Mouse (Mus musculus) E14TG2a.4 (cell line): ENCODE measurements around the gene Nprl3.

Source experiments
- H3K27me3 ChIP-seq: 2 replicates; pipeline ENCODE4 v1.6.1; 2014; ENCODE audit warnings: low read length, control low read depth; ENCODE audit not compliant: insufficient read depth
- H3K36me3 ChIP-seq: 2 replicates; pipeline ENCODE4 v1.6.1; 2014; ENCODE audit warnings: low read length, control low read depth; ENCODE audit not compliant: insufficient read depth
- H3K4me1 ChIP-seq: replicated peaks from 2 replicates; pipeline ENCODE4 v1.6.1; 2014; ENCODE audit warnings: low read depth, low read length, control low read depth
- H3K4me3 ChIP-seq: replicated peaks from 2 replicates; pipeline ENCODE4 v1.5.1; 2014; ENCODE audit warnings: mild to moderate bottlenecking, low read length
- H3K9me3 ChIP-seq: 2 replicates; pipeline ENCODE4 v1.6.1; 2014; ENCODE audit warnings: low read length, control low read depth
- CTCF ChIP-seq: conservative IDR thresholded peaks from 2 replicates; pipeline ENCODE4 v1.5.1; 2014; ENCODE audit warnings: low read length
- NANOG ChIP-seq: IDR thresholded peaks from 2 replicates; pipeline ENCODE4 v1.6.1; 2014; ENCODE audit warnings: borderline replicate concordance, low read length, mixed read lengths
- POU5F1 ChIP-seq: IDR thresholded peaks from 2 replicates; pipeline ENCODE4 v1.6.1; 2014; ENCODE audit warnings: low read length, borderline replicate concordance

The Nprl3 gene

DNA sequence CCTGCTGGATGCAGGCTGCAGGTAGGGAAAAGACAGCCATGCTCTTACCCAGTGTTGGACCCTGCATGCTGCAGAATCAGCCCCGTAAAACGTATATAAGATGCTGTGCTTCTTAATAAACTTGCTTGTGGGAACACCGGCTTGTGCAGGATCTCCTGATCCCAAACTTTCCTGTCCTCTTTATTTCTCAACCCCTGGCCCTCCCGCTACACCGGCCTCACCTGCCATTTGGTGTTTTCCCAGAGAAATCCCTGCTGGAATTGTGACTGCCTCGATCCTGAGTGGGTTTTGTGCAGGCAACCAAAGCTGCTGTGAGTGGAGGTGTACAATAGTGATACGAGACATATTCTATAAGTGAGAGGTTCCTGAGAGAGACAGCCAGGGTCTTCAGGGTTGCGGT is 83.0 kb downstream of the Nprl3 start:
- no peak for TF ChIP-seq CTCF
- TF ChIP-seq POU5F1: no peak
- TF ChIP-seq NANOG: no peak
- Histone ChIP-seq H3K36me3 (no peaks in the 10 kb centered on the region), H3K4me3 (no peak overlapping the region), H3K4me1 (peaks cover 4% of the 10 kb centered on the region), H3K9me3 (no peaks in the 10 kb centered on the region), H3K27me3 (0 out of 2 replicates have a peak, but pooled peaks cover 4% of the 10 kb centered on the region)

DNA sequence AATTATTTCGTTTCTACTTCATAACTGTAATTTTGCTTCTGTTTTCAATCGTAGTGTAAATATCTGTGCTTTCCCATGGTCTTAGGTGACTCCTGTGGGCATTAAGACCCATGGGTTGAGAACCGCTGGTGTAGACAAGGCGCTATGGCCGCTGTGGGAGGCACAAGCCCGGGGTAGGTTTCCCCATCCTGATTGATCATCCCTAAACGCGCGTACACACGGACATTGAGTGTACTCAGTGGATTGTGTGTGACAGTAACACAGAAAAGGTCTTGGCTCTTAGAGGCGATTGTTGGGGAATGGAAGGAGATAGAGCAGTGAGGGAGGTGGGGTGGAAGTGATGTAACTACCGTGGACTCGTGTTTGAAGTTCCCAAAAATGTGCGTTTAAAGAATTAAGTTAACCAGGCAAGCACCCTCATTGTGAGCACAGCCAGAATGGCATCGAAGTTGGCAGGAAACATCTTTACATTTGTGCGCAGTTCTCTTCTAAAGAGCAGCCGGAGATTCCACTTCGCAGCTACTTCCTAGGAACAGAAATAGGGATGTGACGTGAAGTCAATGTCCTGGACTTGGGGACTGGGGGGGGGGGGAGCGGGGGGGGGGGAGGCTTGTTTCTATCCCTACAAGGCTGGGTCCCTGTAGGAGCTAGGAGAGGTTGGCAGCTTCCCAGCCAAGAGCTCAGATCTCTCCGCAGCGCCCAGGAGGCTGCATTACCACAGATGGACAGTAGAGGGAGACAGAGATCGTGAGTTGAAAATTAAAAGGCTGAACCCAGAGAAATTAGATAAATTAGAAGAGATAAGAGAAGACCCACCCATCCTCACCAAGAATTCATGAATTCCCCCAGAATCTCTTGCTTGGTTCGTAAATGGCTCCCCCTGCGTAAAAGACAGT is 85.3 kb downstream of the Nprl3 start:
- 0 out of 2 replicates have a peak, but pooled peaks cover 4% of the 10 kb centered on the region for H3K27me3 ChIP-seq
- no peaks in the 10 kb centered on the region for H3K36me3 ChIP-seq
- H3K4me3 ChIP-seq: no peak overlapping the region
- H3K9me3 ChIP-seq: peaks cover 4% of the 10 kb centered on the region
- TF ChIP-seq POU5F1 (no peak), CTCF (peak; percentile 96)
- 0 out of 2 replicates have a peak, but pooled peaks cover 2% of the 10 kb centered on the region for H3K4me1 ChIP-seq

DNA sequence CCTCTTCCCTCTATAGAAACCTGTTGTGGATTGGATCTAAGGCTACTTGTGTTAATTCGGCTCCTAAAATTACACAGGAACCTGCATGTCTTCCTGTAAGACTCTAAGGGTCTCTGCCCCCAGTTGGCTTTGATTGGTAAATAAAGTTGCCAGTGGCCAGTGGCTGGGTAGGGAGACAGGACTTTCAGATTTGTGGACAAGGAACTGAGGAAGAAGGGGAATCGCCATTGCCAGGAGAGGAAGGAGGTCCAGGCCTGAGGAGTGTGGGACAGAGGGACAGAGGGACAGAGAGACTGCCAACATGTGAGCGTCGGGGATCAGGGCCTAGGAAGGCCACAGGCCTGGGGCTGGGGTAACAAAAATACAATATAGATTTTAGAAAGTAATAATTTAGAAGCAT is 86.3 kb downstream of the Nprl3 start:
- Histone ChIP-seq H3K36me3 (no peaks in the 10 kb centered on the region), H3K4me1 (0 out of 2 replicates have a peak, but pooled peaks cover 2% of the 10 kb centered on the region)
- no peak for TF ChIP-seq POU5F1
- no peak for TF ChIP-seq NANOG
- TF ChIP-seq CTCF: no peak

DNA sequence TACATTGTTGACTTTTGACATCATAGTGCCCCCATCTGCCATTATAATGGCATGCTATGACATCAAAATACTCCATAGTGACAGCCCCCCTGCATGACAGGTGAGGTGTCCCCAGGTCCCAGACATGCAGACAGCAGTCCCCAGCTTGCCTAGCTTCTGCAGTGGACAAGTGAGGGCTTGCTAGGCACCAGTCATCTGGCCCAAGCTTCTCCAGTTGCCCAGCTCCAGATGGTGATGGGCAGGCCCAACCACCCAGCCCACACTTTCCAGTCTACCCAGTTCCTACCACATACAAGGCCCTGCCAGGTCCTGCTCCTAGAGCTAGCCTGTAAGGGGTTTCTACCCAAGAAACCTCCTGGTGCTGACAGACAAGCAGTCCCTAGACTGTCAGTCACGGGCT is 89.0 kb downstream of the Nprl3 start:
- TF ChIP-seq POU5F1: no peak
- no peak for TF ChIP-seq NANOG
- no peak for TF ChIP-seq CTCF
- Histone ChIP-seq H3K27me3 (0 out of 2 replicates have a peak, but pooled peaks cover 4% of the 10 kb centered on the region), H3K4me3 (no peak overlapping the region), H3K36me3 (no peaks in the 10 kb centered on the region), H3K9me3 (peaks cover 4% of the 10 kb centered on the region), H3K4me1 (no peaks in the 10 kb centered on the region)

More for the DNA sequence above, 86.3 kb downstream of the Nprl3 start:
- H3K27me3 ChIP-seq: 0 out of 2 replicates have a peak, but pooled peaks cover 4% of the 10 kb centered on the region
- no peak overlapping the region for H3K4me3 ChIP-seq
- peaks cover 4% of the 10 kb centered on the region for H3K9me3 ChIP-seq
